Mouse (Mus musculus) midbrain, embryonic 11.5 days (tissue): Measurements from ENCODE around the gene Pdcd2l. TPM values are rescaled to one million over a fixed set of nuclear protein-coding genes. Genes with fewer than 3 reads are reported as not detected.

ENCODE experiments used
- ATAC-seq: fragments of 200-750 bp; cut with Nextera tagmentation; 2 replicates; pipeline ENCODE4 v1.8.0; 2017; ENCODE audit warnings: moderate TSS enrichment, moderate library complexity; ENCODE audit not compliant: low FRiP score
- DNase-seq: peaks from one replicate; pipeline ENCODE4 v3.0.0; 2015; ENCODE audit warnings: low spot score; ENCODE audit errors: missing footprints
- H3K27ac ChIP-seq: fragments of 300-500 bp; sonication (generic); 2 replicates; pipeline ENCODE4 v1.5.1; 2014; ENCODE audit warnings: low read depth, low read length
- H3K27me3 ChIP-seq: fragments of 300-500 bp; sonication (generic); 2 replicates; pipeline ENCODE4 v1.6.1; 2014; ENCODE audit warnings: mild to moderate bottlenecking, low read length, moderate library complexity, mixed read lengths; ENCODE audit not compliant: control insufficient read depth, insufficient read depth
- H3K36me3 ChIP-seq: fragments of 300-500 bp; sonication (generic); 2 replicates; pipeline ENCODE4 v1.6.1; 2014; ENCODE audit warnings: mild to moderate bottlenecking, low read length, moderate library complexity, mixed read lengths; ENCODE audit not compliant: control insufficient read depth, insufficient read depth
- H3K4me1 ChIP-seq: fragments of 300-500 bp; sonication (generic); 2 replicates; pipeline ENCODE4 v1.6.1; 2014; ENCODE audit warnings: low read length; ENCODE audit not compliant: control insufficient read depth, insufficient read depth
- H3K4me2 ChIP-seq: fragments of 300-500 bp; sonication (generic); 2 replicates; pipeline ENCODE4 v1.6.1; 2014; ENCODE audit warnings: mild to moderate bottlenecking, moderate library complexity
- H3K4me3 ChIP-seq: fragments of 300-500 bp; sonication (generic); 2 replicates; pipeline ENCODE4 v1.5.1; 2014; ENCODE audit warnings: low read depth, low read length
- H3K9ac ChIP-seq: fragments of 300-500 bp; sonication (generic); 2 replicates; pipeline ENCODE4 v1.6.1; 2014; ENCODE audit warnings: low read length
- H3K9me3 ChIP-seq: fragments of 300-500 bp; sonication (generic); 2 replicates; pipeline ENCODE4 v1.6.1; 2016; ENCODE audit warnings: low read length; ENCODE audit not compliant: control insufficient read depth
- whole genome bisulfite sequencing: fragments of 180-500 bp; shearing (Covaris S2); extraction: QIAGEN DNeasy Blood & Tissue Kit; methylation state at CpG from one replicate; pipeline ENCODE4 v1.1.7; 2014; 5-methylcytosine and 5-hydroxymethylcytosine counted together
- polyA plus RNA-seq: library from polyadenylated mRNA; unstranded; fragments of >200 nt; fragmentation: Nextera tagmentation; extraction: Ambion mirVana; gene quantifications from 2 replicates; pipeline ENCODE4 v1.2.1, GENCODE M21; 2014

Pdcd2l gene
- polyA plus RNA-seq, 1 experiment from 2014 or later = 63.0 TPM

- no peaks in the 10 kb centered on the region for H3K9me3 ChIP-seq
- peaks cover 20% of the 10 kb centered on the region for H3K4me1 ChIP-seq
- peak within 1 kb of the TSS; percentile 85 for H3K4me2 ChIP-seq
- H3K4me3 ChIP-seq = peak within 1 kb of the TSS; percentile 71
- ATAC-seq = peak; percentile 78
- peak within 1 kb of the TSS; percentile 80 for H3K9ac ChIP-seq
- H3K27ac ChIP-seq = peak within 1 kb of the TSS; percentile 40
- H3K36me3 ChIP-seq = no peaks in the 10 kb centered on the region
- H3K27me3 ChIP-seq = no peaks in the 10 kb centered on the region
- 0% methylated on average over 39 of the region's 39 CpGs for WGBS
- DNase-seq = peak; percentile 98
These were observed 33.7 kb upstream of the Pdcd2l start, which contains the start of gene Gpi1 for GRCm38 (mm10) chr7:34230116-34230515. Gpi1 (minus strand) TSS chr7:34230336.

DNA sequence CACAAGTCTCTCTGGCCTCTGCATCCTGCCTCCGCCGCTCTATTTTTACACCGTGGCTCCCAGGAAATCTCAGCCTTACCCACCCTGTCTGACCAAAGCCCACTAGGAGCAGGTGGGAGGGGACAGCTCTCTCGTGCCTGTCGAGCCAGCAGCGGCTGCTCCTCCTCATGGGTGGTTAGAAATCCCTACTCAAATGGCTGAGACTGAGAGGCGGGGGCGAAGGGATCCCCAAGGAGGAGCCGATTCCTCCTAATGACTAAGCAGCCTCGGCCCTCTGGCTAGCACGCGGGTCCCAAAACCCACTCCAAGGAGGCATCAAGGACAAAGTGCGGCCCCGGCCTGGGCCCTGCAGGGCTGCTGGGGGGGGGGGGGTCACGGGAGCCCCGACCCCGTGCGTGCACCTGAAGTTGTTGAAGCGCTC lies 33.2 kb upstream of the Pdcd2l start:
- ATAC-seq = peak; percentile 36
- H3K9ac ChIP-seq = peak overlapping the region; percentile 80
- DNase-seq = peak; percentile 96
- H3K9me3 ChIP-seq = no peaks in the 10 kb centered on the region
- peak overlapping the region; percentile 40; the same call in 1 of the 2 replicates for H3K27ac ChIP-seq
- H3K4me1 ChIP-seq = peaks cover 18% of the 10 kb centered on the region
- peak overlapping the region; percentile 71 for H3K4me3 ChIP-seq
- no peaks in the 10 kb centered on the region for H3K27me3 ChIP-seq
- peak overlapping the region; percentile 85 for H3K4me2 ChIP-seq
- H3K36me3 ChIP-seq = no peaks in the 10 kb centered on the region
- 1% methylated on average over 19 of the region's 19 CpGs for WGBS

DNA sequence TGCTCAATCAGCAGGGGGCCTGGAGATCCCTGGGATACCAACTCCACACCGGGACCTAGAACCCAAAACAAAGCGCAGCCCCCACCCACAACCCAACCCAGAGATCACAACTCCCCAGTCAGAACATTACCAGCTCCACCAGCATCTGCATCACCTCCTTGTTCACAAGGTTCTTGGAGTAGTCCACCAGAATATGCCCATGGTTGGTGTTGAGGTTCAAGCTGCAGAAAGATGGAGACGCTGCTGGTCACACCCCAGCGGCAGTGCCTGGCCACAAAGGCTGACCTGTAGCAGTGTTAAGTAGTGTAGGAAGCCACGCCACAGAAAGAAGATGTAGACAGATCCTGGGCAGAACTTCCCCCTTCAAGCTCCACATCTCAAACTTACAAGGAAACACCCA lies 32.7 kb upstream of the Pdcd2l start:
- Histone ChIP-seq H3K4me3 (peak overlapping the region; percentile 71), H3K4me2 (peak overlapping the region; percentile 85), H3K36me3 (no peaks in the 10 kb centered on the region), H3K27me3 (no peaks in the 10 kb centered on the region), H3K4me1 (peaks cover 18% of the 10 kb centered on the region), H3K9me3 (no peaks in the 10 kb centered on the region), H3K27ac (no peak overlapping the region), H3K9ac (peak overlapping the region; percentile 80)
- DNase-seq (no peak), ATAC-seq (no peak)
- WGBS = 20% methylated on average over 5 of the region's 5 CpGs

- 0 out of 2 replicates have a peak overlapping the region, but pooled peaks have one; percentile 22 for H3K9ac ChIP-seq
- no peaks in the 10 kb centered on the region for H3K9me3 ChIP-seq
- H3K4me2 ChIP-seq = peak overlapping the region; percentile 85
- DNase-seq (peak; percentile 81), ATAC-seq (no peak)
- no peak overlapping the region for H3K27ac ChIP-seq
- H3K4me1 ChIP-seq = peaks cover 17% of the 10 kb centered on the region
- no peaks in the 10 kb centered on the region for H3K36me3 ChIP-seq
- H3K4me3 ChIP-seq = peak overlapping the region; percentile 71
- no peaks in the 10 kb centered on the region for H3K27me3 ChIP-seq
- WGBS = 78% methylated on average over 8 of the region's 9 CpGs
These were observed 32.2 kb upstream of the Pdcd2l start for GRCm38 (mm10) chr7:34228641-34229040.

GRCm38 (mm10) chr7:34226846-34227245 lies 30.4 kb upstream of the Pdcd2l start:
- Histone ChIP-seq H3K27ac (no peak overlapping the region), H3K36me3 (peaks cover 12% of the 10 kb centered on the region)
- WGBS = 95% methylated on average over 12 of the region's 12 CpGs

GRCm38 (mm10) chr7:34226086-34226485 lies 29.6 kb upstream of the Pdcd2l start:
- WGBS = 94% methylated on average over 8 of the region's 8 CpGs

More at GRCm38 (mm10) chr7:34226846-34227245, 30.4 kb upstream of the Pdcd2l start:
- Histone ChIP-seq H3K9ac (no peak overlapping the region), H3K27me3 (no peaks in the 10 kb centered on the region), H3K4me1 (peaks cover 15% of the 10 kb centered on the region), H3K9me3 (no peaks in the 10 kb centered on the region), H3K4me3 (no peak overlapping the region), H3K4me2 (no peak overlapping the region)
- DNase-seq = peak; percentile 78
- no peak for ATAC-seq

DNA sequence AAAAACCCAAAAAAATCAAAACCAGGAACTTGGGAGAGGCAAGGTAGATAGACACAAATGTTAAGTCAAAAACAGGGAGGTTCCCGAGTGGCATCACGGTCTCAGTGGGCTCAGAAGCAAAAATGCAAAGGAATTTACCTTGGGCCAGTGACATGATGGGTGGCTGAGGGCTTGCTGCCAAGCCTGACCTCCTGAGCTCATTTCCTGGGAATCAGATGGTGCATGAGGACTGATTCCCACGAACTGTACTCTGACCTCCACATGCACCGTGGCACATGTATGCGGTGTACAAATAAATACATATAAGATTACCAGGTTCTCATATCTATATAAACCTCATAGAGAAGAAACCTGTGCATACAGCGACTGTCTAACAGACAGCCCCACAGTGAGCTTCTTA lies 27.8 kb upstream of the Pdcd2l start:
- Histone ChIP-seq H3K9me3 (no peaks in the 10 kb centered on the region), H3K4me3 (no peak overlapping the region), H3K4me1 (peaks cover 14% of the 10 kb centered on the region), H3K36me3 (peaks cover 18% of the 10 kb centered on the region), H3K4me2 (no peak overlapping the region), H3K27ac (no peak overlapping the region), H3K27me3 (no peaks in the 10 kb centered on the region), H3K9ac (no peak overlapping the region)
- 96% methylated on average over 6 of the region's 6 CpGs for WGBS
- DNase-seq (peak; percentile 47), ATAC-seq (no peak)

More at GRCm38 (mm10) chr7:34226086-34226485, 29.6 kb upstream of the Pdcd2l start:
- Histone ChIP-seq H3K4me2 (no peak overlapping the region), H3K9me3 (no peaks in the 10 kb centered on the region), H3K9ac (no peak overlapping the region), H3K27ac (no peak overlapping the region), H3K36me3 (peaks cover 12% of the 10 kb centered on the region), H3K4me3 (no peak overlapping the region), H3K27me3 (no peaks in the 10 kb centered on the region), H3K4me1 (peaks cover 15% of the 10 kb centered on the region)
- no peak for ATAC-seq
- peak; percentile 59 for DNase-seq

GRCm38 (mm10) chr7:34222340-34222739 lies 25.9 kb upstream of the Pdcd2l start:
- H3K9me3 ChIP-seq = no peaks in the 10 kb centered on the region
- WGBS = 95% methylated on average over 10 of the region's 10 CpGs
- H3K4me3 ChIP-seq = no peak overlapping the region
- no peak overlapping the region for H3K4me2 ChIP-seq
- H3K27me3 ChIP-seq = no peaks in the 10 kb centered on the region
- ATAC-seq = no peak
- DNase-seq = no peak
- no peak overlapping the region for H3K27ac ChIP-seq
- H3K36me3 ChIP-seq = peaks cover 18% of the 10 kb centered on the region
- no peak overlapping the region for H3K9ac ChIP-seq
- H3K4me1 ChIP-seq = no peaks in the 10 kb centered on the region

- Histone ChIP-seq H3K4me3 (no peak overlapping the region), H3K36me3 (peaks cover 18% of the 10 kb centered on the region), H3K27ac (no peak overlapping the region), H3K27me3 (no peaks in the 10 kb centered on the region), H3K9ac (no peak overlapping the region), H3K4me2 (no peak overlapping the region), H3K9me3 (no peaks in the 10 kb centered on the region), H3K4me1 (no peaks in the 10 kb centered on the region)
- ATAC-seq (no peak), DNase-seq (no peak)
- 93% methylated on average over 9 of the region's 9 CpGs for WGBS
These were observed 25.3 kb upstream of the Pdcd2l start for GRCm38 (mm10) chr7:34221594-34222250.
